Mouse (Mus musculus) olfactory bulb, adult 2 months (tissue): ENCODE data around the gene Trpc7.

Experiments
- CTCF ChIP-seq: fragments of 200-500 bp; IDR thresholded peaks from 2 replicates; pipeline ENCODE4 v1.5.1; 2012; ENCODE audit warnings: low read depth, mild to moderate bottlenecking, low read length, moderate library complexity; ENCODE audit not compliant: insufficient read depth
- POLR2A ChIP-seq: fragments of 200-500 bp; IDR thresholded peaks from 2 replicates; pipeline ENCODE4 v1.6.1; 2012; ENCODE audit warnings: mild to moderate bottlenecking, low read depth, low read length, moderate library complexity; ENCODE audit not compliant: insufficient read depth

DNA sequence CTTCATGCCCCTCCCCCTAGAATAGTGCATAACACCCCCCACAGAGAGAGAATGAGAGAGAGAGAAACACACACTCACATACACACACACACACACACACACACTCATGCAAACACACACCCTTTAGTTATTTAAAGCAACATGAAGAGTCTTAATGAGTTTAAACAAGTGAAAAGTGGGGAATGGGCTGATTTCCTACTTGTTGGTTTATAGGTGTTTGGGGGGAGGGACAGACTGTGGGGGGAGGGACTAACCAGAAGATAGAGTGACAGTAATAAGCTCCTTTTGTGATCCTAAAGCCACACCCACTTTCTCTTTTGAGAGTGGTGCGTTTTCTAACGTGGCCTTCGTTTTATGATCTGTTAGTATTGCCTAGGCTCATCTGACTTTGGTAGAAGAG is at the start of gene Trpc7:
- TF ChIP-seq CTCF (no peak), POLR2A (no peak)
